ENCODE assay signal across 19 mouse cellular contexts in the genomic region with DNA sequence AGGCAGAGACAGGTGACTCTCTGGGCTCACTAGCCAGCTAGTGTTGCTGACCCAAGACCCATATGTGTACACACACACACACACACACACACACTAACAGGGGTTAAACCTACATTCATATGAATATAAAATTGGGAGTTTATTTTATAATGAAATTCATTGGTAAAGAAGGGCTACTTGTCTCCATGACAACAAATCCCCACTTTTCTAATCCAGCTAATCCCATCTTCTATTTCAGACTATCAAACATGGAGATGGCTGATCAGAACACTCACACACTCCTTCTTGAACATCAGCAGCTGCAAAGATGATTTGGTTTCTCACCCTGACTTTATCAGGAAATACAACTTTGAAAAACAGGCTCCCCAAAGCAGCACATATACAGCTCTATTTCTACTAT.
"Had no signal": no experiment of that assay in that cellular context is flagged by ENCODE, and none has a peak within 500 bp of the region (broad histone marks: within the 10 kb centered on the region; RNA-seq: fewer than 3 reads in every experiment).

No protein-coding gene starts in this region.

- H3K4me2 ChIP-seq: liver, embryonic 12.5 days; lung, embryonic 14.5 days; midbrain, embryonic 12.5 days; midbrain, embryonic 15.5 days; neural tube, embryonic 13.5 days; neural tube, embryonic 15.5 days; stomach, embryonic 15.5 days had no signal

- H3K4me3 ChIP-seq: liver, embryonic 12.5 days; midbrain, embryonic 12.5 days; midbrain, embryonic 15.5 days; myocyte; neural tube, embryonic 13.5 days; neural tube, embryonic 15.5 days; stomach, embryonic 15.5 days had no signal

- H3K36me3 ChIP-seq: liver, embryonic 12.5 days; midbrain, embryonic 12.5 days; midbrain, embryonic 15.5 days; neural tube, embryonic 13.5 days; neural tube, embryonic 15.5 days; stomach, embryonic 15.5 days had no signal

- H3K4me1 ChIP-seq: liver, embryonic 12.5 days had no signal

- ATAC-seq: liver, embryonic 12.5 days; midbrain, embryonic 15.5 days had no signal

- H3K9me3 ChIP-seq: liver, embryonic 12.5 days; midbrain, embryonic 12.5 days; midbrain, embryonic 15.5 days; neural tube, embryonic 13.5 days; neural tube, embryonic 15.5 days; stomach, embryonic 15.5 days had no signal

- H3K27me3 ChIP-seq: liver, embryonic 12.5 days; midbrain, embryonic 15.5 days; neural tube, embryonic 13.5 days; neural tube, embryonic 15.5 days; stomach, embryonic 15.5 days had no signal

- H3K9ac ChIP-seq: liver, embryonic 12.5 days; liver, embryonic 14.5 days; lung, embryonic 14.5 days; midbrain, embryonic 12.5 days; midbrain, embryonic 15.5 days; neural tube, embryonic 13.5 days; neural tube, embryonic 15.5 days; stomach, embryonic 15.5 days had no signal

- H3K27ac ChIP-seq: liver, embryonic 12.5 days; liver, embryonic 14.5 days; midbrain, embryonic 12.5 days; midbrain, embryonic 15.5 days; neural tube, embryonic 13.5 days; neural tube, embryonic 15.5 days had no signal

- DNase-seq: lung, adult 18-20 months; lung, embryonic 14.5 days; lung, postnatal 10 days; lung, postnatal 4 days; right cerebral cortex, adult 18-20 months; right cerebral cortex, postnatal 25 days; right cerebral cortex, postnatal 4 days; spleen, adult 18-20 months; thymus, adult 2 months; thymus, postnatal 25 days; thymus, postnatal 4 days had no signal
